Mouse (Mus musculus): ENCODE results near the gene Cadps.

DNA sequence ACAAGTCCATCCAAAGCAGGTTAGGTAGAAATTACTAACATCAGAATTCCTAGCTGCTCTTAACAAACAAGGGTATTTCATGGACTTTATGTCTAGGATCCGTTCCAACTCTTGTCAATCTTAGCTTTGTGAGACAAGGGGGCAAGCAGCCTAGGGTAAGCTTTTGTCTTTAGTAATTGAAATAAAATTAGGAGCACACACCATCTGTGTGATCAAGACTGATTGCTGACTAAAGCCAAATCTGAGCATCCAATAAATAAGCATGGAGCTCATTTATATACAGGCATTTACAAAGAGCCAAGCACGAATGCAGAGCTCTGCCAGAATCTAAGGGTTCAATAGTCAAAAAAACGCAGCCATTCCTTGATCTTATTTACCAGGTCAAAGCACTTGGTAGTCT is 104.1 kb downstream of the Cadps start:
- TF ChIP-seq CTCF (IDR thresholded peaks at IDR 0.05; ENCODE audit: borderline replicate concordance, control insufficient read depth, extremely low read depth, insufficient read depth, low read length, poor library complexity) (no peak), POLR2A (IDR thresholded peaks at IDR 0.05; ENCODE audit: control insufficient read depth, extremely low read depth, insufficient read depth, low read length, poor library complexity) (no peak)
